Mouse (Mus musculus) bone marrow macrophage, adult 2 months (primary cell): ENCODE measurements around the gene Ppm1a.

Experiments
- CTCF ChIP-seq: IDR thresholded peaks from 2 replicates; pipeline ENCODE4 v1.5.1; 2012; ENCODE audit warnings: low read depth, mild to moderate bottlenecking, low read length, moderate library complexity
- POLR2A ChIP-seq: IDR thresholded peaks from 2 replicates; pipeline ENCODE4 v1.6.1; 2012; ENCODE audit warnings: mild to moderate bottlenecking, low read depth, low read length, borderline replicate concordance

DNA sequence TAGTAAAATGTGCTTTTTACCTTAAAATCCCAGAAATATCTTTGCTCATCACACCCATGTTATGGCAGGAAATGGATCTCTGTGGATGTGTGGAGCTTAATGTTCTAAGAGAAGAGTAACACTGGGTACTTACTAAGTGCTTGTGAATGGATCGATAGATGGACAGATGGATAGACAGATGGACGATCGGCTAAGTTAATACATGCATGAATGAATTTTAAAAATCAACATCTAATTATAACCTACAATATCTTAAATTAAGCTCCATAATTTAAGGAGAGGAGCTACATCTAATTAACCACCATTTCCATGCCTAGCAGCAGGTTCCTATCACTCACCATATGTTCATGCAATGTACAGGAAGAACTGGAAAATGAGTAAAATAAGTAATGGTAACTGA, 47.3 kb upstream of the Ppm1a start:
- TF ChIP-seq POLR2A (no peak), CTCF (no peak)
